ENCODE assay signal across 8 mouse cellular contexts in genomic region chr13:59584481-59584880, GRCm38 (mm10). TPM values are rescaled to one million over a fixed set of nuclear protein-coding genes. Genes with fewer than 3 reads are reported as not detected.
DNase-seq lines count a peak whose midpoint lies in the region; ATAC-seq and TF ChIP-seq lines count a peak whose summit lies in the region.

No protein-coding gene starts in this region.

- peaks cover 25% of the 10 kb centered on the region for H3K36me3 ChIP-seq in forebrain, embryonic 12.5 days (replicated peaks)
- peaks cover 3% of the 10 kb centered on the region for H3K36me3 ChIP-seq in heart, postnatal 0 days (replicated peaks; ENCODE audit: control insufficient read depth, insufficient read depth, low read length)
- H3K36me3 ChIP-seq in liver, embryonic 15.5 days (replicated peaks), result peaks cover 7% of the 10 kb centered on the region
- peaks cover 4% of the 10 kb centered on the region; the same call in 1 of the 2 replicates for H3K36me3 ChIP-seq in neural tube, embryonic 11.5 days (ENCODE audit: control insufficient read depth, insufficient read depth, low read length)

- no peak for TF ChIP-seq EP300 in heart, postnatal 0 days (IDR thresholded peaks at IDR 0.05; ENCODE audit: low read depth)

- no peaks in the 10 kb centered on the region for H3K27me3 ChIP-seq in forebrain, embryonic 12.5 days
- no peaks in the 10 kb centered on the region for H3K27me3 ChIP-seq in heart, postnatal 0 days (ENCODE audit: control insufficient read depth, insufficient read depth, low read length)
- H3K27me3 ChIP-seq in liver, embryonic 15.5 days, result no peaks in the 10 kb centered on the region
- no peaks in the 10 kb centered on the region for H3K27me3 ChIP-seq in neural tube, embryonic 11.5 days (ENCODE audit: control insufficient read depth, insufficient read depth, low read length)

- H3K4me3 ChIP-seq in forebrain, embryonic 12.5 days (replicated peaks), result peak overlapping the region; percentile 88
- peak overlapping the region; percentile 90 for H3K4me3 ChIP-seq in heart, postnatal 0 days (ENCODE audit: low read depth, low read length)
- peak overlapping the region; percentile 87 for H3K4me3 ChIP-seq in liver, embryonic 15.5 days (replicated peaks)
- peak overlapping the region; percentile 95 for H3K4me3 ChIP-seq in neural tube, embryonic 11.5 days (ENCODE audit: low read depth, low read length)

- H3K27ac ChIP-seq in forebrain, embryonic 12.5 days, result 0 out of 2 replicates have a peak overlapping the region, but pooled peaks have one; percentile 32
- peak overlapping the region; percentile 87 for H3K27ac ChIP-seq in heart, postnatal 0 days (ENCODE audit: low read depth)
- peak overlapping the region; percentile 68 for H3K27ac ChIP-seq in liver, embryonic 15.5 days (replicated peaks)
- H3K27ac ChIP-seq in neural tube, embryonic 11.5 days (ENCODE audit: low read depth, low read length), result 0 out of 2 replicates have a peak overlapping the region, but pooled peaks have one; percentile 35

- DNase-seq in CD8-positive naive resting alpha-beta T cell, adult 2 months (ENCODE audit: low read depth in 2 of 2, low spot score in 2 of 2), result peak; percentile 5 to 10
- DNase-seq in cerebellum, adult 11 months, result peak; percentile 53
- DNase-seq in heart, postnatal 0 days (ENCODE audit: low spot score), result peak; percentile 57
- peak; percentile 18 to 72 for DNase-seq in kidney, postnatal 25 days
- DNase-seq in neural tube, embryonic 11.5 days (ENCODE audit: low spot score), result peak; percentile 49
- DNase-seq in testis, postnatal 10 days (ENCODE audit: low spot score), result peak; percentile 61

- H3K9ac ChIP-seq in forebrain, embryonic 12.5 days, result peak overlapping the region; percentile 71
- peak overlapping the region; percentile 57 for H3K9ac ChIP-seq in heart, postnatal 0 days (replicated peaks; ENCODE audit: low read depth, low read length)
- peak overlapping the region; percentile 73 for H3K9ac ChIP-seq in liver, embryonic 15.5 days
- H3K9ac ChIP-seq in neural tube, embryonic 11.5 days (ENCODE audit: low read length), result peak overlapping the region; percentile 62

- peak; percentile 46 for ATAC-seq in forebrain, embryonic 12.5 days (ENCODE audit: low FRiP score)
- ATAC-seq in heart, postnatal 0 days (ENCODE audit: insufficient read depth, low read depth), result peak; percentile 47
- ATAC-seq in liver, embryonic 15.5 days (ENCODE audit: insufficient read depth), result peak; percentile 4; the same call in 1 of the 2 replicates
- peak; percentile 56 for ATAC-seq in neural tube, embryonic 11.5 days (ENCODE audit: insufficient read depth, low FRiP score, low TSS enrichment)

- H3K4me2 ChIP-seq in forebrain, embryonic 12.5 days, result peak overlapping the region; percentile 93
- peak overlapping the region; percentile 83 for H3K4me2 ChIP-seq in heart, postnatal 0 days (ENCODE audit: low read depth, low read length)
- peak overlapping the region; percentile 98 for H3K4me2 ChIP-seq in liver, embryonic 15.5 days
- peak overlapping the region; percentile 92 for H3K4me2 ChIP-seq in neural tube, embryonic 11.5 days (ENCODE audit: low read depth)

- no peaks in the 10 kb centered on the region for H3K9me3 ChIP-seq in forebrain, embryonic 12.5 days
- H3K9me3 ChIP-seq in heart, postnatal 0 days (replicated peaks; ENCODE audit: control insufficient read depth, low read length), result no peaks in the 10 kb centered on the region
- no peaks in the 10 kb centered on the region for H3K9me3 ChIP-seq in liver, embryonic 15.5 days (replicated peaks)
- no peaks in the 10 kb centered on the region for H3K9me3 ChIP-seq in neural tube, embryonic 11.5 days (ENCODE audit: control insufficient read depth, low read length)

- H3K4me1 ChIP-seq in forebrain, embryonic 12.5 days, result peaks cover 26% of the 10 kb centered on the region
- peaks cover 20% of the 10 kb centered on the region; the same call in 1 of the 2 replicates for H3K4me1 ChIP-seq in heart, postnatal 0 days (ENCODE audit: control insufficient read depth, insufficient read depth)
- H3K4me1 ChIP-seq in liver, embryonic 15.5 days (replicated peaks), result peaks cover 40% of the 10 kb centered on the region
- H3K4me1 ChIP-seq in neural tube, embryonic 11.5 days (ENCODE audit: control insufficient read depth, insufficient read depth, low read length), result peaks cover 11% of the 10 kb centered on the region

- TF ChIP-seq CTCF in heart, postnatal 0 days (IDR thresholded peaks at IDR 0.05; ENCODE audit: low read depth), result peak; percentile 27; the same call in 1 of the 2 replicates

- WGBS in forebrain, embryonic 12.5 days, result 2% methylated on average over 9 of the region's 9 CpGs
- 1% methylated on average over 9 of the region's 9 CpGs for WGBS in heart, postnatal 0 days
- 4% methylated on average over 9 of the region's 9 CpGs for WGBS in liver, embryonic 15.5 days (ENCODE audit: insufficient replicate concordance)
- 4% methylated on average over 9 of the region's 9 CpGs for WGBS in neural tube, embryonic 11.5 days

RNA-seq across cellular contexts. Expression of gene Agtpbp1, which starts 0.5 kb away (rescaled TPM):
- polyA plus RNA-seq in forebrain, embryonic 12.5 days (2016; fragmentation: Nextera tagmentation; extraction: Ambion mirVana), result 24.5 and 28.2 TPM in 2 replicates
- total RNA-seq in heart, postnatal 0 days (2014; rRNA removed; ENCODE audit: low replicate concordance), result 21.6 and 21.7 TPM in 2 replicates
- 10.4 and 12.4 TPM in 2 replicates for polyA plus RNA-seq in heart, postnatal 0 days (2015; fragmentation: Nextera tagmentation; extraction: Ambion mirVana)
- polyA plus RNA-seq in liver, embryonic 15.5 days (2015; fragmentation: Nextera tagmentation; extraction: Ambion mirVana), result 6.7 and 7.5 TPM in 2 replicates
- 24.6 and 33.5 TPM in 2 replicates for polyA plus RNA-seq in neural tube, embryonic 11.5 days (2014; fragmentation: Nextera tagmentation; extraction: Ambion mirVana)

RNA-seq across cellular contexts. Expression of gene Naa35, which starts 0.6 kb away (rescaled TPM):
- polyA plus RNA-seq in forebrain, embryonic 12.5 days (2016; fragmentation: Nextera tagmentation; extraction: Ambion mirVana), result 151 and 157 TPM in 2 replicates
- total RNA-seq in heart, postnatal 0 days (2014; rRNA removed; ENCODE audit: low replicate concordance), result 31.3 and 83.1 TPM in 2 replicates
- 70.0 and 72.5 TPM in 2 replicates for polyA plus RNA-seq in heart, postnatal 0 days (2015; fragmentation: Nextera tagmentation; extraction: Ambion mirVana)
- 23.8 and 26.5 TPM in 2 replicates for polyA plus RNA-seq in liver, embryonic 15.5 days (2015; fragmentation: Nextera tagmentation; extraction: Ambion mirVana)
- polyA plus RNA-seq in neural tube, embryonic 11.5 days (2014; fragmentation: Nextera tagmentation; extraction: Ambion mirVana), result 115 and 118 TPM in 2 replicates

Comparison
In these comparisons a context has a peak if more than half of its experiments do, and no peak if none do; other contexts are left out.
1. Peak in every context shown above with its lines: DNase-seq, ATAC-seq, H3K4me3 ChIP-seq and H3K27ac ChIP-seq.
2. DNase-seq: peak in every context shown above with its lines; median percentile 61 in testis, postnatal 10 days; 57 in heart, postnatal 0 days; 53 in cerebellum, adult 11 months; 49 in neural tube, embryonic 11.5 days; 45 in kidney, postnatal 25 days; 8 in CD8-positive naive resting alpha-beta T cell, adult 2 months.
3. ATAC-seq: peak in every context shown above with its lines; median percentile 56 in neural tube, embryonic 11.5 days; 47 in heart, postnatal 0 days; 46 in forebrain, embryonic 12.5 days; 4 in liver, embryonic 15.5 days.
4. H3K27ac ChIP-seq: peak in every context shown above with its lines; median percentile 87 in heart, postnatal 0 days; 68 in liver, embryonic 15.5 days; 35 in neural tube, embryonic 11.5 days; 32 in forebrain, embryonic 12.5 days.